Mouse (Mus musculus): Measurements from ENCODE around the gene Nat9.
A peak's percentile ranks its signal among the peaks of the same experiment; 100 is the strongest.

The Nat9 gene

GRCm38 (mm10) chr11:115187693-115188092 lies at the start of gene Nat9:
Gene Nat9, minus strand, starts transcription at chr11:115187859.
- DNase-seq (ENCODE audit: inconsistent age in 2 of 2, low spot score in 1 of 2), result no peak

- DNase-seq (ENCODE audit: inconsistent age in 2 of 2, low spot score in 1 of 2), result peak in 1 of 2 experiments; percentile 59
Measured at GRCm38 (mm10) chr11:115236570-115236969, 48.9 kb upstream of the Nat9 start.

GRCm38 (mm10) chr11:115234320-115235044 lies 46.8 kb upstream of the Nat9 start:
- peak; percentile 74 to 81 for DNase-seq (ENCODE audit: inconsistent age in 2 of 2, low spot score in 1 of 2)

- DNase-seq (ENCODE audit: inconsistent age in 2 of 2, low spot score in 1 of 2), result no peak
Measured at GRCm38 (mm10) chr11:115233526-115234290, 46.0 kb upstream of the Nat9 start.

DNA sequence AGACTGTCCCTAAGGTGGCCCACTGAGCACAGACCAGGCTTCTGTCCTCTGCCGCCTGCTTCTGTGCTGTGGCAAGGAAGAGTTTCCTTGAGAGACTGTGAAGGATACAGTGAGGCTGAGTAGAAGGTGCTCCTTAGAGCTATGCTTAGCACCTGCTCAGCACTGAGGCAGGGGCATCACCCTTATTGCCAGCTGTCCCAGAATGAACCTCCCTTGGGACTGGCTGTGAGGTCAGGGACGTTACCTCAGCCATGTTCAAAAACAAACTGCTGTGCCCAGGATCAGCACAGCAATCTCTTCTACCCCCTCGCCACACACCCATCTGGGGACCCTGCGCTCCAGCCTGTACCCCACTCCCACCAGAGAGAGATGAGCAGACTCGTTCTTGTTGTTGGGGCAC lies 45.2 kb upstream of the Nat9 start:
- DNase-seq (ENCODE audit: inconsistent age in 2 of 2, low spot score in 1 of 2), result no peak

DNA sequence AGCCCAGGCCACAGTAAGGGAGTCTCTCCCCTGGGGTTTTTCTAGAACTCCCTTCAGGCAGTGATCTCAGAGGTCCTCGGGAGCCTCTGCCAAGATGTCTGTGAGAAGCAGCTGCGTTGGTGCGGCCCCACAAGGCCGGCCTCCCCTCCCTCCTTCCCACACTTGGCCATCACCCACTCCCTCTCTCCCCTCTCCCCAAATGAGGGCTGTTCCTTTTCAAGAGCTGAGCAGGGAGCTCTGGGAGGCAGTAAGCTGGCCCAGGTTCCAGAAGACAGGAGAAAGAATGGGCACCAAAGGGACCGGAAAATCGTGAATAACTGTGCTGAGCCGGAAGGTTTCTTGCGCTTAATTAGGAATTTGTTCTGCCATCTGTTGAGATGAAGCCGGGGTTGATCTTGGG lies 44.3 kb upstream of the Nat9 start:
- no peak for DNase-seq (ENCODE audit: inconsistent age in 2 of 2, low spot score in 1 of 2)

GRCm38 (mm10) chr11:115231168-115231915 lies 43.7 kb upstream of the Nat9 start:
- no peak for DNase-seq (ENCODE audit: inconsistent age in 2 of 2, low spot score in 1 of 2)

DNA sequence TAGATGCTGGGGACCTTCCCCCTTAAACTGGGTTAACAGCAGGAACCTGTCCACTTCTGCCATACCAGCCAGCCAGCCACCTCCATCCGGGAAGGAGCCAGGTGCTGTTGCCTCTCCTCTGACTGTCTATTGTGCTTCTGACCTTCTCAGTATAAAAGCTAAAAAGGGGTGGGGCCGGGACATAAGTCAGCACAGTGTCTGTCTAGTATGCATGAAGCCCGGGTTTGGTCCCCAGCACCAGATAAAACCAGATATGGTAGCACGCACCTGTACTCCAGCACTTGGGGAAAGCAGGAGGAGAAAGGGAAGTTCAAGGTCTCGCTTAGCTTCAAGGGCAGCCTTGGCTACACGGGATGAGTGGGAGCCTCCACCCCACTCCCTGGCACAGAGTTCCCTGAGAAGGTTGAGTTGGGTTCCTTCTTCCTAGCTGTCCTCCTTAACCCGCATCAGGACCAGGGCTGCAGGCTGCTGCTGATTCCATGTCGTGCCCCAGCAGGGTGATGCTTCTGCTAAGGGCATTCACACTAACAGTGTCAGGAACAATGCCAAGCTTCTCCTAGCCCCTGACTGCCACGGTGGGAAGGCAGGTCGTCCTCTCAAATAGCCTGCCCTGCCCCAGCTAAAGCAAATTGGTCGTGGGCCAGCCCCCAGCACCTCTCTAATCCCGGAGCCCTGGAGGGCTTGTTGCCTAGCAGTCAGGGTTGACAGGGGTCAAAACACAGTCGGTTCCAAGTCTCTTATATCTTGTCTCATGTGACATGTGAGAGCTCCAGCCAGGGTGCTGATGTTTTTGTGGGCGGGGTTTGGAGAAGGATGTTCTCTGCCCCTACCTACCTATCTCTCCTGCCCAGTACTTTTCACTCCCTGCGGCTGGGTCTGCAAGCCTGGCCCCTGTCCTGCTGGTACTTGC lies 41.6 kb upstream of the Nat9 start:
- DNase-seq (ENCODE audit: inconsistent age in 2 of 2, low spot score in 1 of 2), result peak in 1 of 2 experiments; percentile 63

- DNase-seq (ENCODE audit: inconsistent age in 2 of 2, low spot score in 1 of 2), result peak; percentile 45 to 62
Measured at GRCm38 (mm10) chr11:115228430-115228829, 40.8 kb upstream of the Nat9 start.

GRCm38 (mm10) chr11:115227640-115228039 lies 40.0 kb upstream of the Nat9 start:
- no peak for DNase-seq (ENCODE audit: inconsistent age in 2 of 2, low spot score in 1 of 2)

DNA sequence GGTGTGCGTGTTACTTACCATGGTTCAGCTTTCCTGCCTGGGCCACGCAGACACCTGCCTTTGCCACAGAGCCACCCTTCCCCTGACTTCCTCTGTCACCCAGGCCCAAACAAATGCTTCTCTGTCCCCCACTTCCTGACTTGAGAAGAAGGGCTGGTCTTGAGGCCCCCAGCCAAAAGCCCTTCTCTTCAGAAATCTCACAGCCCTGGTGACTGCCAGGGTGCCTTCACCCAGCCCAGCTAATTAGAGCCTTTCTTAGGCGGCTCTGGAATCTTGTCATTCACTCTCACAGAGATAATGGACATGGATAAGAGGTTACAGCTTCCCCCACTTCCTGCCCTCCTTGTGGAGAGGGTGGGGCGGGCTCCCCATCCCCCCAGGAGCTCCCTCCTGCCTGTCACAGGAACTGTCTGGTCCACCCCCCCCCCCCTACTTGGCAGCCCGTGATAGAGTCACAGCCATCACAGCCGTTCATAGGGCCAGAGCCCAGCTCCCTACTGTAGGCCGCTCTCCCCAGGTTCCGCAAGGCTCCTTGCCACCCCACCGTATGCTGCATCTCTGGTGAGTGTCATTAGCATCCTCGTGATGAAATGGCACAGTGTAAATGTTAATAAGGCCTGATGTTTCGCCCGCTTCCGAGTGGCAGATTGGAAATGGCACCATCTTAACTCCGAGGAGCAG lies 39.3 kb upstream of the Nat9 start:
- no peak for DNase-seq (ENCODE audit: inconsistent age in 2 of 2, low spot score in 1 of 2)

DNA sequence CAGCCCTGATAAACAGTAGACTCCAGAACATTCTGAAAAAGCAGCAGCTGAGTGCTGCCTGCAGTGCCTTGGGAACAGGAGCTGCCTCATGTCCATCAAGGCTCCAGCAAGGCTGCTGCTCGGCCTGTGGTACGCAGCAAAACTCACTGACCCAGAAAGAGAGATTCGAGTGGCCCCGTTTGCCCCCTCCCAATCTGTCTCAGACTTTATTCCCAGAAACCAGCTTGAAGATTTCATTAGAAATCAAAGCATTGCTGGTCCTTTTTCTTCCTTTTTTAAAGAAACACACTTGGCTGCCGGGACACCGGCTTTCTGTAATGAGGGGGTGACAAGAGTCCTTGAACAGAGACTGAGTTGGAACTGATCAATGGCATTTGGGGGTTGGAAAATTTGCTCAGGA lies 37.6 kb upstream of the Nat9 start:
- DNase-seq (ENCODE audit: inconsistent age in 2 of 2, low spot score in 1 of 2), result no peak

DNA sequence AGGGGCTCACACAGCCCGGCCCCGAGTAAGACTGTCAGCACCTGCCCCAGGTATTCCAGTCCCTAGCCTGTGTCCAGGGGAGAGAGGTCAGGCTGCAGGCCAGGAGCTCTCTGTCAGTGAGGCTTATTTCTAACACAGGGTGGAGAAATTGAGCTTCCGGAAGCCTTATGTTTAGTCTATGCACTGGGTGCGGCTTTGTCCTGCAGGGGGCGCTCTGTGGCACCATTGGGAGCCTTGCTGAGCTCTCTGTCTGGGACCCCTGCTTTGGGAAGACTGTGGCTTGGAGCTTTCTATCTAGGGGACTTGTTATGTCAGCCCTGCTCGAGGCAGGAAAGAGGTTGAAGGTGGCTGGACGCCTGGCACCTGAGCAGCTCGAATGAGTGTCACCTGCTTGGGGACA lies 37.2 kb upstream of the Nat9 start:
- DNase-seq (ENCODE audit: inconsistent age in 2 of 2, low spot score in 1 of 2), result peak; percentile 63 to 74

- DNase-seq (ENCODE audit: inconsistent age in 2 of 2, low spot score in 1 of 2), result peak; percentile 72 to 73
Measured at GRCm38 (mm10) chr11:115223877-115224276, 36.2 kb upstream of the Nat9 start.

- no peak for DNase-seq (ENCODE audit: inconsistent age in 2 of 2, low spot score in 1 of 2)
Measured at GRCm38 (mm10) chr11:115223451-115223850, 35.8 kb upstream of the Nat9 start.

GRCm38 (mm10) chr11:115222570-115222969 lies 34.9 kb upstream of the Nat9 start:
- no peak for DNase-seq (ENCODE audit: inconsistent age in 2 of 2, low spot score in 1 of 2)

- DNase-seq (ENCODE audit: inconsistent age in 2 of 2, low spot score in 1 of 2), result no peak
Measured at GRCm38 (mm10) chr11:115222077-115222476, 34.4 kb upstream of the Nat9 start.

DNA sequence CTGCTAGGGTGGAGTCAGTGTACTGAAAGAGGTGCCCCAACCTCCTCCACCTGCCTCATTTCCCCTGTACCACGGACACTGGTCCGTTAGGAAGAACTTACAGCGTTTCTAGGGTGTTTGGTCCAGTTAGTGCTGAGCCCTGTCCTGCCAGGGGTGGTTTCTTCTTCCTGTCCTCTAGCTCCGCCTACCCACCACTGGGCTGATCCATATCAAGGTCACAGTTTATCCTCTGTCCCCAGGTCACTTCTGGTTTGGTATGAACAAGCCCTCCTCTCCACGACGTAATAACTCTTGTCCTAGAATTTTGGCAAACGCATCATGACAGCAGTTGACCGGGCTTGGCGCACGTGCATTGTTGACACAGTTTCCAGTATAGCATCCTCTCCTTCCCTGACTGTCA lies 32.0 kb upstream of the Nat9 start:
- no peak for DNase-seq (ENCODE audit: inconsistent age in 2 of 2, low spot score in 1 of 2)

GRCm38 (mm10) chr11:115219263-115219662 lies 31.6 kb upstream of the Nat9 start:
- peak in 1 of 2 experiments; percentile 59 for DNase-seq (ENCODE audit: inconsistent age in 2 of 2, low spot score in 1 of 2)

Data from adrenal gland, adult (tissue).